Mouse (Mus musculus): ENCODE results near the gene B020031M17Rik. TPM values are rescaled to one million over a fixed set of nuclear protein-coding genes. Genes with fewer than 3 reads are reported as not detected.

Gene B020031M17Rik
- polyA plus RNA-seq, 1 experiment = not detected

Other genes starting within 250 kb of the B020031M17Rik start
- 1.1 and 1.8 TPM in 2 replicates for gene Nim1k, start 194.9 kb downstream of the B020031M17Rik start, polyA plus RNA-seq (2012; rRNA removed)
- 27.2 and 33.4 TPM in 2 replicates for gene Zfp131, start 159.9 kb downstream of the B020031M17Rik start, polyA plus RNA-seq (2012; rRNA removed)
- gene AF067063, start 120.6 kb downstream of the B020031M17Rik start, polyA plus RNA-seq (2012; rRNA removed) = 0.19 and 0.23 TPM in 2 replicates
- not detected in 2 replicates for gene D13Ertd608e, start 114.8 kb downstream of the B020031M17Rik start, polyA plus RNA-seq (2012; rRNA removed)
- gene Tcstv1, start 56.0 kb downstream of the B020031M17Rik start, polyA plus RNA-seq (2012; rRNA removed) = not detected in 2 replicates
- not detected in 2 replicates for gene Gm21761, start 21.5 kb downstream of the B020031M17Rik start, polyA plus RNA-seq (2012; rRNA removed)
- not detected in 2 replicates for gene Gm36079, start 76.2 kb upstream of the B020031M17Rik start, polyA plus RNA-seq (2012; rRNA removed)
- gene Gm21188, start 101.4 kb upstream of the B020031M17Rik start, polyA plus RNA-seq (2012; rRNA removed) = not detected in 2 replicates
- gene Gm20767, start 189.4 kb upstream of the B020031M17Rik start, polyA plus RNA-seq (2012; rRNA removed) = not detected in 2 replicates
- gene Gm21818, start 221.6 kb upstream of the B020031M17Rik start, polyA plus RNA-seq (2012; rRNA removed) = not detected in 2 replicates

Measured in brain, embryonic 14.5 days (tissue).